Mouse (Mus musculus) heart, embryonic 13.5 days (tissue): ENCODE data around the gene Fars2. TPM values are rescaled to one million over a fixed set of nuclear protein-coding genes. Genes with fewer than 3 reads are reported as not detected.

Experiments used
- ATAC-seq: fragments of 200-750 bp; cut with Nextera tagmentation; 2 replicates; pipeline ENCODE4 v1.8.0; 2017; ENCODE audit warnings: moderate TSS enrichment; ENCODE audit not compliant: insufficient number of reproducible peaks, low FRiP score, low TSS enrichment; ENCODE audit errors: extremely low read depth
- H3K27ac ChIP-seq: fragments of 300-500 bp; sonication (generic); replicated peaks from 2 replicates; pipeline ENCODE4 v1.5.1; 2015; ENCODE audit warnings: moderate library complexity, mild to moderate bottlenecking, inconsistent platforms
- H3K27me3 ChIP-seq: fragments of 300-500 bp; sonication (generic); replicated peaks from 2 replicates; pipeline ENCODE4 v1.6.1; 2015; ENCODE audit warnings: mild to moderate bottlenecking, inconsistent platforms
- H3K36me3 ChIP-seq: fragments of 300-500 bp; sonication (generic); 2 replicates; pipeline ENCODE4 v1.6.1; 2015; ENCODE audit warnings: mild to moderate bottlenecking, inconsistent platforms
- H3K4me1 ChIP-seq: fragments of 300-500 bp; sonication (generic); 2 replicates; pipeline ENCODE4 v1.6.1; 2015; ENCODE audit warnings: inconsistent platforms
- H3K4me2 ChIP-seq: fragments of 300-500 bp; sonication (generic); 2 replicates; pipeline ENCODE4 v1.6.1; 2015; ENCODE audit warnings: inconsistent platforms, mild to moderate bottlenecking, moderate library complexity
- H3K4me3 ChIP-seq: fragments of 300-500 bp; sonication (generic); 2 replicates; pipeline ENCODE4 v1.5.1; 2015; ENCODE audit warnings: moderate library complexity, mild to moderate bottlenecking, inconsistent platforms
- H3K9ac ChIP-seq: fragments of 300-500 bp; sonication (generic); 2 replicates; pipeline ENCODE4 v1.6.1; 2015; ENCODE audit warnings: inconsistent platforms, mild to moderate bottlenecking, moderate library complexity
- H3K9me3 ChIP-seq: fragments of 300-500 bp; sonication (generic); 2 replicates; pipeline ENCODE4 v1.6.1; 2016; ENCODE audit warnings: inconsistent platforms
- WGBS: fragments of 180-500 bp; shearing (Covaris S2); methylation state at CpG from one replicate; pipeline ENCODE4 v1.1.7; 2015; ENCODE audit warnings: mixed read lengths; 5-methylcytosine and 5-hydroxymethylcytosine counted together
- polyA plus RNA-seq: library from polyadenylated mRNA; unstranded; fragments of >200 nt; fragmentation: Nextera tagmentation; extraction: Ambion mirVana; gene quantifications from 2 replicates; pipeline ENCODE4 v1.2.1, GENCODE M21; 2015

Fars2 gene
- polyA plus RNA-seq, 1 experiment from 2014 or later, result 54.3 TPM

DNA sequence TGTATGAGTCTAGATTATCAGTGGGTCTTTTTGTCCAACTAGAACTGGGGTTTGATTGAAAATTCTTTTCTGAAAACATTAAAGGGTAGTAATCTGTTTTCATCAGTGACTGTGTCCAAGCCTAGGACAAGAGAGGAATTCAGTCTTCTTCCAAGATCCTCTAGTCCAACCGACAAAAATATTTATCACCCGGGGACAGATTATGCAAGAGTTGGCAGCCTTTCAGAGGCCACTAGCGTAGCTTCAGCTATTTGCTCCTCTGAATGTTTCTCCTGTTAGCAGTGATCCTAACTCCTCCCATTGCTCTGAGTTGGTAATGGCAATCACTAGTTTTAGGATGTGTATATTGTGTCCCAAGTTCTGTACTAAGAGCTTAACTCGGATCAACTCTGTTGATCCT, 380.1 kb downstream of the Fars2 start:
- Histone ChIP-seq H3K9me3 (no peaks in the 10 kb centered on the region), H3K4me3 (no peak overlapping the region), H3K4me1 (no peaks in the 10 kb centered on the region), H3K27ac (no peak overlapping the region), H3K9ac (no peak overlapping the region), H3K4me2 (no peak overlapping the region), H3K27me3 (no peaks in the 10 kb centered on the region), H3K36me3 (peaks cover 4% of the 10 kb centered on the region; the same call in 1 of the 2 replicates)
- ATAC-seq, result no peak
- WGBS, result 58% methylated on average over 4 of the region's 4 CpGs

GRCm38 (mm10) chr13:36500370-36500905, 383.2 kb downstream of the Fars2 start:
- WGBS, result 72% methylated on average over 4 of the region's 4 CpGs
- Histone ChIP-seq H3K27ac (no peak overlapping the region), H3K4me2 (no peak overlapping the region), H3K4me1 (peaks cover 18% of the 10 kb centered on the region), H3K27me3 (no peaks in the 10 kb centered on the region), H3K4me3 (no peak overlapping the region), H3K9me3 (no peaks in the 10 kb centered on the region), H3K9ac (no peak overlapping the region), H3K36me3 (peaks cover 4% of the 10 kb centered on the region; the same call in 1 of the 2 replicates)
- ATAC-seq, result no peak

DNA sequence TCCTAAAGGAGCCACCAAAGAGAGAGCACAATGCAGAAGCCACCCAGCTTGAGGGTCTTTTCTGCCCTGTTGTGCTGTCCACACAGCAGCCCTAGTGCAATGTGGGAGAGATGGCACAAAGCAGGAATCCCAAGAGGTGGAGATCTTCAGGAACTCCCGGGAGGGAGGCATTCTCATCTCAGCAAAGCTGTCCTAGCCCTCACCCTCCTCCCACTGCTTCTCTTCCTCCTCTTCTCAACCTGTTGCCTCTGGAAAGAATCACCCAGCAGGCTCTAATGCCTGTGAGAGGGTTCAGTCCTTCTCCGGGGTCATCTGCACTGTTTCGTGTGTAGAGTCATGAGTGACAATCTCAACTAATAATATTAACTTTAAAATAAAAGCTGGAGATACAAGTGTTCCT, 386.3 kb downstream of the Fars2 start:
- Histone ChIP-seq H3K36me3 (no peaks in the 10 kb centered on the region), H3K9me3 (no peaks in the 10 kb centered on the region), H3K4me3 (no peak overlapping the region), H3K27ac (no peak overlapping the region), H3K27me3 (no peaks in the 10 kb centered on the region), H3K9ac (no peak overlapping the region), H3K4me2 (no peak overlapping the region), H3K4me1 (peaks cover 30% of the 10 kb centered on the region)
- 38% methylated on average over 3 of the region's 3 CpGs for WGBS
- no peak for ATAC-seq

DNA sequence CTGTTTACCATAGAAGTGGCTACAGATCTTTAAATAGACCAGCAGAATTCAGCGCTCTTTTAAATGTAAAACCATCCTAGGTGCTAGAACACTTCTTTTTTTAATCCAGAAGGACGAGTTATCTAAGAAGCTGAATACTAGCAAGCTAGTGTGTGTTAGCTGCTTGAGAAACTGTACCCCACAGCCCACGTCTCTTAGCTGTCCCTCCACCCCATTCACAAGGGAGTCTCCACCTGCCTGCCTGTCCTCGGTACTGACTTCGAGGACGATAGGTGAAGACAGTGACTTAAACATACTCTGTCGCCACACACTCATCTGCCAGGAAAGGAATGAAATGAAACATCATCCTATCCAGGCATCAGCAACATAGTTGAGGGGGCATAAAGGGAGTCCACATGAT, 386.8 kb downstream of the Fars2 start:
- 63% methylated on average over 7 of the region's 7 CpGs for WGBS
- Histone ChIP-seq H3K36me3 (no peaks in the 10 kb centered on the region), H3K4me1 (peaks cover 30% of the 10 kb centered on the region), H3K4me2 (no peak overlapping the region), H3K4me3 (no peak overlapping the region), H3K9me3 (no peaks in the 10 kb centered on the region), H3K27ac (no peak overlapping the region), H3K9ac (no peak overlapping the region), H3K27me3 (no peaks in the 10 kb centered on the region)
- ATAC-seq, result no peak

GRCm38 (mm10) chr13:36505730-36506129, 388.5 kb downstream of the Fars2 start:
- H3K36me3 ChIP-seq, result no peaks in the 10 kb centered on the region
- no peak overlapping the region for H3K9ac ChIP-seq
- no peak overlapping the region for H3K27ac ChIP-seq
- no peaks in the 10 kb centered on the region for H3K9me3 ChIP-seq
- H3K4me2 ChIP-seq, result no peak overlapping the region
- no peaks in the 10 kb centered on the region for H3K27me3 ChIP-seq
- 84% methylated on average over 6 of the region's 6 CpGs for WGBS
- H3K4me3 ChIP-seq, result no peak overlapping the region
- peaks cover 30% of the 10 kb centered on the region for H3K4me1 ChIP-seq
- no peak for ATAC-seq

DNA sequence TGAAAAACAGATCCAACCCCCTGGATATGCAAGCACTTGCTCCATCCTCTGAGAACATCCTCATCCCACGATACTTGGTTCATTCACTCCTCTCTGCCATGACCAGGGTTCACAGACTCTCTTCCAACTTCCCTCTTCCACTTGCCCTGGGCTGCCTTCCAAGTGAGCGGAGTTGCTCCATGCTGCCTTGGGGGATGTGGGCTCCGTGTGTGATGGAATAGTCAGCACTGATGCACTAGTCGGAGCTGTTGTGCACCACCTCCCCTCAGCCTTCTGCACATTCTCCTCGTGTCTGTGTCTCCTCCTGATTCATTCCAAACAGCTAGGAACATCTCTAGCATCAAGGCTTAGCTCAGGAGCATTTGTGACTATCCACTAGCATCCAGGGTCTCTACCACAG, 389.1 kb downstream of the Fars2 start:
- Histone ChIP-seq H3K27me3 (no peaks in the 10 kb centered on the region), H3K4me2 (no peak overlapping the region), H3K9ac (no peak overlapping the region), H3K27ac (no peak overlapping the region), H3K4me3 (no peak overlapping the region), H3K4me1 (peaks cover 30% of the 10 kb centered on the region), H3K9me3 (no peaks in the 10 kb centered on the region), H3K36me3 (no peaks in the 10 kb centered on the region)
- no peak for ATAC-seq
- WGBS, result 65% methylated on average over 5 of the region's 5 CpGs

DNA sequence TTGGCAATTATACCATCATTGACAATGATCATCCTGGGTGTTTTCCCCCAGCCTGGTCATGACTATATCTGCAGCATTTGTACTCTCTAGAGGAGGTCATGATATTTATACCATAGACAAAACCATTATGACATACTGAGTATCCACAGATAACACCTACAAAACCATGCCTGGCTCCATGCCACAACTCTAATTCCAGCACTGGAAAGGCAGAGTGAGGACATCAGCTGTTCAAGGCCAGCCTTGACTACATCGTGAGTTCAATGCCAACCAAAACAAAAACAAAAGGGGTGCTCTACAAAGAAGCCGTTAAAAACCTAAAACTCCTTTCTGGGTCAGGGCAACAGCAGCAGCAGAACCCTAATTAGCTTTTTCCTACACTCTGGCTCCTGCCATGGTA, 392.9 kb downstream of the Fars2 start:
- H3K9me3 ChIP-seq, result no peaks in the 10 kb centered on the region
- no peak overlapping the region for H3K27ac ChIP-seq
- H3K4me2 ChIP-seq, result no peak overlapping the region
- WGBS, result 66% methylated on average over 2 of the region's 2 CpGs
- no peak overlapping the region for H3K9ac ChIP-seq
- no peak overlapping the region for H3K4me3 ChIP-seq
- ATAC-seq, result no peak
- peaks cover 13% of the 10 kb centered on the region for H3K4me1 ChIP-seq
- H3K36me3 ChIP-seq, result no peaks in the 10 kb centered on the region
- no peaks in the 10 kb centered on the region for H3K27me3 ChIP-seq

GRCm38 (mm10) chr13:36513126-36513525, 395.9 kb downstream of the Fars2 start:
- H3K36me3 ChIP-seq, result no peaks in the 10 kb centered on the region

GRCm38 (mm10) chr13:36518144-36518571, 400.9 kb downstream of the Fars2 start:
- Histone ChIP-seq H3K4me2 (no peak overlapping the region), H3K4me3 (no peak overlapping the region), H3K27me3 (no peaks in the 10 kb centered on the region), H3K36me3 (no peaks in the 10 kb centered on the region), H3K27ac (no peak overlapping the region), H3K9ac (no peak overlapping the region), H3K9me3 (no peaks in the 10 kb centered on the region), H3K4me1 (peaks cover 8% of the 10 kb centered on the region)
- 53% methylated on average over 9 of the region's 9 CpGs for whole genome bisulfite sequencing
- ATAC-seq, result no peak

More at GRCm38 (mm10) chr13:36513126-36513525, 395.9 kb downstream of the Fars2 start:
- H3K4me2 ChIP-seq, result no peak overlapping the region
- H3K4me3 ChIP-seq, result no peak overlapping the region
- no peaks in the 10 kb centered on the region for H3K9me3 ChIP-seq
- H3K27ac ChIP-seq, result no peak overlapping the region
- no peak overlapping the region for H3K9ac ChIP-seq
- ATAC-seq, result no peak
- H3K27me3 ChIP-seq, result no peaks in the 10 kb centered on the region
- 65% methylated on average over 1 of the region's 1 CpGs for WGBS
- H3K4me1 ChIP-seq, result peaks cover 3% of the 10 kb centered on the region; the same call in 1 of the 2 replicates

DNA sequence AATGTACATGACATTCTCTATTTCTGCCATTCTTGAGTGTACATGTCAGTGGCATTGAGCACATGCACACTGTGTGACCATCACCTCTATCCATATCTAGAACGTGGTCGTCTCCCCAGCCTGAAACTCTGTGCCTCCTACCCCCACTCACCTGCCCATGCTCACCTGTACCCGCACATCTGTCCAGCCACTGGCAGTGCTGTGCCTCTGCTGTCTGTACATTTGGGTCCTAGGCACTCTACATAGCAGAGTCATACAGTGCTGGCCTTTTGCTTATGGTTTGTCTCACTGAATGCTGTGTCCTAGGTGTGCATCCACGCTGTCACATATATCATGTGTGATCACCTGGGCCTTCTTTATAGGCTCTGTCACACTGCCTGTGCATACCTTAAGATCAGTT, 410.5 kb downstream of the Fars2 start:
- Histone ChIP-seq H3K27ac (no peak overlapping the region), H3K9ac (no peak overlapping the region), H3K27me3 (no peaks in the 10 kb centered on the region), H3K4me3 (no peak overlapping the region), H3K36me3 (no peaks in the 10 kb centered on the region), H3K9me3 (no peaks in the 10 kb centered on the region), H3K4me2 (no peak overlapping the region), H3K4me1 (peaks cover 46% of the 10 kb centered on the region)
- ATAC-seq, result no peak
- WGBS, result 82% methylated on average over 4 of the region's 4 CpGs

DNA sequence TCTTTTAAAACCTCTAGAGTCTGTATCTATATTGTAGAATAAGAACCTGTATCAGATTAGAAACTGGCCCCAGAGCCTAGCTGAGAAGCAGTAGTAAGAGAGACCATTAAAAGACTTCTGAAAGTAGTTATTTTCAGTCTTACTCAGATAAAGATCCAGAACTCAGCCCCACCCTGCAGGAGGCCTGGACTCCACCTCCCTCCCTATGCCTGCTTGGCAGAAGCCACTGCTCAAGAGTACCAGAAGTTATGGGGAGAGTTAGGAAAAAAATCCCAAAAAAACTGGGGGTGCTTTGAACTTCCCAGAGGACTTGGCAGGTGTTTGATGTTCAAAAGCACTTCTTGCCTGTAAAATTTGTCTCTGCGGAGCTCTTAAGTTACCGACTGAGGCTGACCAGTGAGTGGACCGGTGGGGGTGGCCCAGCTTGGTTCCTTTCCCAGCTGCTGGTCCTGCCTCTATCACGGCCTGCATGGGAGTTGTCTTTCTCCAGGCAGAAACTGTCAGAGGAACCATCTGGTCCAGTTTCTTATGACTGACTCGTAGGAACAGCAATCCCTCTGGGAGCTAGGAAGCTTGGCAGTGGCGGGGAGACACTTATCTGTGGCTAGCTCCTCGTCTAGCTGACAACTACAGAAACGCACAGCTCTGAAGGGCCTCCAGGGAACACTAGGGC, 411.1 kb downstream of the Fars2 start:
- H3K4me3 ChIP-seq, result no peak overlapping the region
- peaks cover 46% of the 10 kb centered on the region for H3K4me1 ChIP-seq
- H3K9me3 ChIP-seq, result no peaks in the 10 kb centered on the region
- H3K27me3 ChIP-seq, result no peaks in the 10 kb centered on the region
- H3K36me3 ChIP-seq, result no peaks in the 10 kb centered on the region
- H3K9ac ChIP-seq, result no peak overlapping the region
- peak overlapping the region; percentile 33 for H3K27ac ChIP-seq
- WGBS, result 36% methylated on average over 8 of the region's 8 CpGs
- H3K4me2 ChIP-seq, result no peak overlapping the region
- no peak for ATAC-seq

DNA sequence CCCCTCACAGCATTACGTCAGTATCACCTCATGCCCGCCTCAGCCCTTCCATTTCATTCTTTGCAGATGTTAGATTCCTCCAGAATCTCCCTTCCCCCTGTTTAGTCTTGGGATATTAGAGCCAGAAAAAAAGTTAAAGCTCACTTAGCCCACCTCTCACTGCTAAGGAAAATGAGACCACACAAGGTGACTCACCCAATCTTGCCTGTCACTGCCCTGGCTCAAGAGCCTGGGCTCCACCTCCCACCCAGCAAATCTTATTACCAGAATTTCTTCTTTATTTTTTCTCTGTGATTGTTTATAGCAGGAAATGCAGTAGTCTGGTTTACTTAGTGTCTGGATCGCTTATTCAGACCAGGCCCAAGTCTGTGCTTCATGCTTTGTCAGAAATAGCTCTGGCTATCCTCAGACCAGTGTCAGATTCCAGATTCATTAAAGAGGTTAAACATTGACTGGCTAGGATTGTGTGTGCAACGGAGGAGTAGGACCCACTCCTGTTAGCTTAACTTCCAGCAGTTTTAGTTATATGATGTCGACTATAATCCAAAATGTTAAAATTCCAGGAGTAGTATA, 412.3 kb downstream of the Fars2 start:
- H3K4me1 ChIP-seq, result peaks cover 55% of the 10 kb centered on the region
- H3K9me3 ChIP-seq, result no peaks in the 10 kb centered on the region
- 66% methylated on average over 5 of the region's 5 CpGs for WGBS
- no peak overlapping the region for H3K4me2 ChIP-seq
- no peak for ATAC-seq
- H3K36me3 ChIP-seq, result no peaks in the 10 kb centered on the region
- H3K27ac ChIP-seq, result no peak overlapping the region
- no peak overlapping the region for H3K9ac ChIP-seq
- no peaks in the 10 kb centered on the region for H3K27me3 ChIP-seq
- H3K4me3 ChIP-seq, result no peak overlapping the region
